Mouse (Mus musculus) lung, postnatal 0 days (tissue): ENCODE results near the gene Fez2.

Experiments
- CTCF ChIP-seq: IDR thresholded peaks from 2 replicates; pipeline ENCODE4 v1.5.1; 2016; ENCODE audit warnings: antibody characterized with exemption, mild to moderate bottlenecking
- EP300 ChIP-seq: IDR thresholded peaks from 2 replicates; pipeline ENCODE4 v1.6.1; 2016; ENCODE audit warnings: antibody characterized with exemption, mild to moderate bottlenecking, control low read depth

DNA sequence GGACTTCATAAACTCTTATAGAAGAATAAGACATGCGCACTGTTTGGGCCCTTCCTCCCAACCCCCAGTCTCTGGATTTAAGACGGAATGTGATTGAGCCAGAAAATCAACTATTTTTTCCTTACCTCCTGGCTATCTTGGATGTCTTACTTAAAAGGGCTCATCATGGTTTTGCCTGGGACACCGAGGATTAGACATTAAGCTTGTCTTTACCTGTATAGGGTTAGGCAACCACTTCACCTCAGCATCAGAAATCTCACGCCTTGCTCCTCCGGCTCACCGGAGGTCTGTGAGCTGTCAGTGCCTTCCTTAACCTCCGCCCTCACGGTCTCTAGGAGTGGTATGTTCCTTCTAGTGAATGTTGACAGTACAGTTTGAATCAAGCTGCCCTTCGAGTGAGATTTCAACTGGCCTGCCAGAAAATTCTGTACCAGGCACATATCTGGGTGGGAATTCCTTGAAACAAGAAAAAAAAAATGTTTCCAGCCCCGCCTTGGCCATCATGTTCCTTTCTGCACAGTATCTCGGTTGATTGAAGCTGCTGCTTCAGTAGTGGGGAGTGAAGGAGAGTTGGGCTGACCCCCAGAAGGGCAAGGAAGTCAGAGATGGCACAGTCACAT, 96.6 kb downstream of the Fez2 start:
- no peak for TF ChIP-seq EP300
- TF ChIP-seq CTCF = no peak
